Mouse (Mus musculus) WW6 (cell line): Measurements from ENCODE around the gene Rnase10.
A peak's percentile ranks its signal among the peaks of the same experiment; 100 is the strongest.
"Not testable (repeated sequence)": the region's sequence is repeated elsewhere in the genome, so short reads cannot be mapped to it uniquely, and the experiment has no call there.

ENCODE experiments used
- DNase-seq: peaks from one replicate; pipeline ENCODE4 v3.0.0-alpha.2; 2013; ENCODE audit warnings: low read depth, low spot score

The Rnase10 gene

GRCm38 (mm10) chr14:51009572-51009971, 2.0 kb downstream of the Rnase10 start:
- no peak for DNase-seq

- not testable (repeated sequence) for DNase-seq
These were observed 7.2 kb downstream of the Rnase10 start for GRCm38 (mm10) chr14:51014724-51015123.

GRCm38 (mm10) chr14:51015780-51016179, 8.2 kb downstream of the Rnase10 start:
- no peak for DNase-seq

GRCm38 (mm10) chr14:51017256-51017655, 9.7 kb downstream of the Rnase10 start:
- DNase-seq = no peak

GRCm38 (mm10) chr14:51023457-51023856, 15.9 kb downstream of the Rnase10 start:
- DNase-seq = no peak

GRCm38 (mm10) chr14:51024820-51025219, 17.3 kb downstream of the Rnase10 start:
- DNase-seq = no peak

GRCm38 (mm10) chr14:51026391-51027133, 19.0 kb downstream of the Rnase10 start:
- DNase-seq = peak; percentile 42

GRCm38 (mm10) chr14:51027387-51028155, 20.0 kb downstream of the Rnase10 start:
- no peak for DNase-seq

GRCm38 (mm10) chr14:51035206-51035605, 27.7 kb downstream of the Rnase10 start:
- no peak for DNase-seq

- DNase-seq = no peak
These were observed 28.7 kb downstream of the Rnase10 start for GRCm38 (mm10) chr14:51036214-51036613.

GRCm38 (mm10) chr14:51041769-51042168, 34.2 kb downstream of the Rnase10 start, which contains the start of gene Rnase9:
Gene Rnase9, minus strand, starts transcription at chr14:51041869.
- DNase-seq = no peak

GRCm38 (mm10) chr14:51047846-51048245, 40.3 kb downstream of the Rnase10 start:
- DNase-seq = no peak

- no peak for DNase-seq
These were observed 42.5 kb downstream of the Rnase10 start, which contains the start of gene Rnase11 for GRCm38 (mm10) chr14:51050063-51050462. Gene Rnase11, minus strand, starts transcription at chr14:51050163.

- no peak for DNase-seq
These were observed 44.4 kb downstream of the Rnase10 start for GRCm38 (mm10) chr14:51051941-51052340.

GRCm38 (mm10) chr14:51053176-51053575, 45.6 kb downstream of the Rnase10 start:
- no peak for DNase-seq

- no peak for DNase-seq
These were observed 47.0 kb downstream of the Rnase10 start for GRCm38 (mm10) chr14:51054243-51055237.

- no peak for DNase-seq
These were observed 49.9 kb downstream of the Rnase10 start, which contains the start of gene Rnase12 for GRCm38 (mm10) chr14:51057401-51057831. Gene Rnase12, minus strand, starts transcription at chr14:51057661.
